In the genomic region with DNA sequence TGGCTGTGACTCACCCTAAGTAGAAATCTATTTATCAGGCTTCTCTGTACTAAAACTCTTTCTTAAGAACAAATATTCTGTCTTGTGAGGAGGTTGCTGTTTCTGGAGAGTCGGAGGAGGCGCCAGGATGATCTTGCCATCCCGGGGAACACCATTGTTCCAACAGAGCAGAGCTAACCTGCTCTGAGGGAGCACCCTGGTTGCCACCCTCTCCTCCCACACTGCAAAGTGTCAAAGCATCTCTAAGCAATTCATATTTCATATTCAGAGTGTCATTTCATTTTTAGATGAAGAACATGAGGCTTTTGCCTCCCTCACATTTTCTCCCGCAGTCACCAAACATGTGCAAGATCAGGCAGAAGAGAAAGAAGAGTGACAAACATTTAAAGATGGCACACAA, we compare ENCODE assay signal across 16 mouse cellular contexts.
A peak's percentile ranks its signal among the peaks of the same experiment; 100 is the strongest.
DNase-seq lines count a peak whose midpoint lies in the region; ATAC-seq lines count a peak whose summit lies in the region.
"Had no signal": no experiment of that assay in that cellular context is flagged by ENCODE, and none has a peak within 500 bp of the region (broad histone marks: within the 10 kb centered on the region; RNA-seq: fewer than 3 reads in every experiment).

No protein-coding gene starts in this region.

- intact Hi-C loops in left cerebral cortex, postnatal 10 days (cut with DNase I) = no loop called here

- ATAC-seq in cerebellum, adult (ENCODE audit: insufficient number of reproducible peaks, low FRiP score, low TSS enrichment) = no peak
- ATAC-seq: activated CD4-positive, CD25-positive, alpha-beta regulatory T cell, adult 4 months; intestine, embryonic 16.5 days; liver, embryonic 12.5 days; midbrain, embryonic 16.5 days; Patski had no signal

- peak; percentile 64 for DNase-seq in left cerebral cortex, adult 11 months (ENCODE audit: low spot score)
- no peak for DNase-seq in left cerebral cortex, postnatal 10 days (ENCODE audit: extremely low spot score in 1 of 2, low spot score in 2 of 2)
- DNase-seq in frontal cortex, postnatal 14 days (ENCODE audit: low spot score in 2 of 2) = peak; percentile 22 to 49
- peak; percentile 36 to 38 for DNase-seq in left cerebral cortex, adult 8-10 months (ENCODE audit: low spot score in 2 of 2)
- peak; percentile 69 for DNase-seq in telencephalon, adult 2 months (ENCODE audit: low read depth, low spot score)
- DNase-seq in retina, postnatal 1 day = no peak
- DNase-seq: adrenal gland, postnatal 25 days; cerebellum, adult 9-10 months; heart, postnatal 36 days; thymus, postnatal 4 days had no signal

Comparison
In these comparisons a context has a peak if more than half of its experiments do, and no peak if none do; other contexts are left out.
1. DNase-seq: peak in left cerebral cortex, adult 11 months (single experiment), frontal cortex, postnatal 14 days (2 of 2), left cerebral cortex, adult 8-10 months (2 of 2) and telencephalon, adult 2 months (single experiment); none in left cerebral cortex, postnatal 10 days (0 of 2) and retina, postnatal 1 day (single experiment).